Mouse (Mus musculus) midbrain, embryonic 12.5 days (tissue): ENCODE measurements around the gene Slc25a1. TPM values are rescaled to one million over a fixed set of nuclear protein-coding genes. Genes with fewer than 3 reads are reported as not detected.
"Not testable (repeated sequence)": the region's sequence is repeated elsewhere in the genome, so short reads cannot be mapped to it uniquely, and the experiment has no call there.

Source experiments
- ATAC-seq: fragments of 200-750 bp; cut with Nextera tagmentation; 2 replicates; pipeline ENCODE4 v1.8.0; 2017; ENCODE audit warnings: low read depth, moderate TSS enrichment, moderate library complexity; ENCODE audit not compliant: low FRiP score
- H3K27ac ChIP-seq: fragments of 300-500 bp; sonication (generic); replicated peaks from 2 replicates; pipeline ENCODE4 v1.5.1; 2016; ENCODE audit warnings: mild to moderate bottlenecking
- H3K27me3 ChIP-seq: fragments of 300-500 bp; sonication (generic); 2 replicates; pipeline ENCODE4 v1.6.1; 2016; ENCODE audit warnings: mild to moderate bottlenecking
- H3K36me3 ChIP-seq: fragments of 300-500 bp; sonication (generic); 2 replicates; pipeline ENCODE4 v1.6.1; 2016
- H3K4me1 ChIP-seq: fragments of 300-500 bp; sonication (generic); 2 replicates; pipeline ENCODE4 v1.6.1; 2016
- H3K4me2 ChIP-seq: fragments of 300-500 bp; sonication (generic); replicated peaks from 2 replicates; pipeline ENCODE4 v1.6.1; 2016; ENCODE audit warnings: mild to moderate bottlenecking, moderate library complexity
- H3K4me3 ChIP-seq: fragments of 300-500 bp; sonication (generic); 2 replicates; pipeline ENCODE4 v1.5.1; 2016; ENCODE audit warnings: mild to moderate bottlenecking
- H3K9ac ChIP-seq: fragments of 300-500 bp; sonication (generic); replicated peaks from 2 replicates; pipeline ENCODE4 v1.6.1; 2016; ENCODE audit warnings: mild to moderate bottlenecking, moderate library complexity
- H3K9me3 ChIP-seq: fragments of 300-500 bp; sonication (generic); 2 replicates; pipeline ENCODE4 v1.6.1; 2016; ENCODE audit warnings: mild to moderate bottlenecking
- WGBS: fragments of 180-500 bp; shearing (Covaris S2); methylation state at CpG from one replicate; pipeline ENCODE4 v1.1.7; 2016; 5-methylcytosine and 5-hydroxymethylcytosine counted together
- polyA plus RNA-seq: library from polyadenylated mRNA; unstranded; fragments of >200 nt; fragmentation: Nextera tagmentation; extraction: Ambion mirVana; gene quantifications from 2 replicates; pipeline ENCODE4 v1.2.1, GENCODE M21; 2016

Slc25a1 gene
- polyA plus RNA-seq = 120 and 132 TPM in 2 replicates

- 0% methylated on average over 47 of the region's 47 CpGs for WGBS
- peak; percentile 84 for ATAC-seq
- Histone ChIP-seq H3K9ac (peak within 1 kb of the TSS; percentile 87), H3K4me1 (peaks cover 32% of the 10 kb centered on the region), H3K4me3 (peak within 1 kb of the TSS; percentile 87), H3K27me3 (peaks cover 32% of the 10 kb centered on the region), H3K27ac (peak within 1 kb of the TSS; percentile 88), H3K4me2 (peak within 1 kb of the TSS; percentile 90), H3K36me3 (peaks cover 23% of the 10 kb centered on the region), H3K9me3 (no peaks in the 10 kb centered on the region)
These were observed at the start of gene Slc25a1 for GRCm38 (mm10) chr16:17928087-17928580. TSS of gene Slc25a1 (minus strand) at chr16:17928219.

- H3K27ac ChIP-seq = no peak overlapping the region
- ATAC-seq = no peak
- no peaks in the 10 kb centered on the region for H3K9me3 ChIP-seq
- H3K4me1 ChIP-seq = no peaks in the 10 kb centered on the region
- H3K4me3 ChIP-seq = no peak overlapping the region
- H3K36me3 ChIP-seq = no peaks in the 10 kb centered on the region
- 75% methylated on average over 5 of the region's 5 CpGs for WGBS
- no peaks in the 10 kb centered on the region for H3K27me3 ChIP-seq
- no peak overlapping the region for H3K9ac ChIP-seq
- no peak overlapping the region for H3K4me2 ChIP-seq
These were observed 43.8 kb upstream of the Slc25a1 start for GRCm38 (mm10) chr16:17971853-17972252.

GRCm38 (mm10) chr16:17962091-17962490 is 34.1 kb upstream of the Slc25a1 start:
- H3K9ac ChIP-seq = no peak overlapping the region
- no peak overlapping the region for H3K4me3 ChIP-seq
- no peaks in the 10 kb centered on the region for H3K27me3 ChIP-seq
- no peak overlapping the region for H3K4me2 ChIP-seq
- 81% methylated on average over 7 of the region's 7 CpGs for WGBS
- H3K27ac ChIP-seq = no peak overlapping the region
- H3K4me1 ChIP-seq = no peaks in the 10 kb centered on the region
- no peak for ATAC-seq
- no peaks in the 10 kb centered on the region for H3K9me3 ChIP-seq
- H3K36me3 ChIP-seq = no peaks in the 10 kb centered on the region

- 95% methylated on average over 17 of the region's 17 CpGs for WGBS
- H3K9ac ChIP-seq, H3K9me3 ChIP-seq, ATAC-seq, H3K4me2 ChIP-seq, H3K4me3 ChIP-seq, H3K4me1 ChIP-seq, H3K27me3 ChIP-seq, H3K27ac ChIP-seq, H3K36me3 ChIP-seq: not testable (repeated sequence)
These were observed 28.1 kb upstream of the Slc25a1 start for GRCm38 (mm10) chr16:17956052-17956638.

- Histone ChIP-seq H3K4me1 (peaks cover 18% of the 10 kb centered on the region), H3K4me3 (no peak overlapping the region), H3K36me3 (no peaks in the 10 kb centered on the region), H3K9ac (no peak overlapping the region), H3K27ac (no peak overlapping the region), H3K27me3 (no peaks in the 10 kb centered on the region), H3K9me3 (no peaks in the 10 kb centered on the region), H3K4me2 (no peak overlapping the region)
- WGBS = 92% methylated on average over 3 of the region's 4 CpGs
- no peak for ATAC-seq
These were observed 23.6 kb upstream of the Slc25a1 start for GRCm38 (mm10) chr16:17951618-17952017.

- Histone ChIP-seq H3K27ac (peak overlapping the region; percentile 75), H3K4me2 (no peak overlapping the region), H3K27me3 (no peaks in the 10 kb centered on the region), H3K9ac (no peak overlapping the region; the same call in 1 of the 2 replicates), H3K4me3 (no peak overlapping the region), H3K4me1 (peaks cover 18% of the 10 kb centered on the region), H3K36me3 (no peaks in the 10 kb centered on the region), H3K9me3 (no peaks in the 10 kb centered on the region)
- peak; percentile 73 for ATAC-seq
- WGBS = 26% methylated on average over 4 of the region's 4 CpGs
These were observed 22.0 kb upstream of the Slc25a1 start for GRCm38 (mm10) chr16:17950068-17950467.

- Histone ChIP-seq H3K4me3 (no peak overlapping the region), H3K9ac (no peak overlapping the region), H3K4me2 (no peak overlapping the region), H3K4me1 (peaks cover 18% of the 10 kb centered on the region), H3K27me3 (no peaks in the 10 kb centered on the region), H3K36me3 (no peaks in the 10 kb centered on the region), H3K9me3 (no peaks in the 10 kb centered on the region), H3K27ac (peak overlapping the region; percentile 75)
- ATAC-seq = peak; percentile 97
- WGBS = 18% methylated on average over 2 of the region's 2 CpGs
These were observed 21.4 kb upstream of the Slc25a1 start for GRCm38 (mm10) chr16:17949421-17949877.

- Histone ChIP-seq H3K4me1 (peaks cover 15% of the 10 kb centered on the region), H3K27ac (no peak overlapping the region), H3K4me3 (no peak overlapping the region), H3K36me3 (no peaks in the 10 kb centered on the region), H3K9ac (no peak overlapping the region), H3K9me3 (no peaks in the 10 kb centered on the region), H3K27me3 (no peaks in the 10 kb centered on the region), H3K4me2 (no peak overlapping the region)
- WGBS = 65% methylated on average over 7 of the region's 7 CpGs
- no peak for ATAC-seq
These were observed 17.2 kb upstream of the Slc25a1 start for GRCm38 (mm10) chr16:17945081-17945831.

GRCm38 (mm10) chr16:17943466-17943865 is 15.4 kb upstream of the Slc25a1 start:
- Histone ChIP-seq H3K4me1 (no peaks in the 10 kb centered on the region), H3K4me2 (no peak overlapping the region), H3K27ac (no peak overlapping the region), H3K27me3 (0 out of 2 replicates have a peak, but pooled peaks cover under 1% of the 10 kb centered on the region), H3K4me3 (no peak overlapping the region), H3K9ac (no peak overlapping the region), H3K36me3 (no peaks in the 10 kb centered on the region), H3K9me3 (no peaks in the 10 kb centered on the region)
- WGBS = 69% methylated on average over 8 of the region's 8 CpGs
- ATAC-seq = no peak

- Histone ChIP-seq H3K4me2 (no peak overlapping the region), H3K9ac (no peak overlapping the region), H3K36me3 (no peaks in the 10 kb centered on the region), H3K4me1 (no peaks in the 10 kb centered on the region), H3K9me3 (no peaks in the 10 kb centered on the region), H3K27ac (no peak overlapping the region), H3K27me3 (peaks cover 25% of the 10 kb centered on the region), H3K4me3 (no peak overlapping the region)
- no peak for ATAC-seq
- WGBS = 57% methylated on average over 9 of the region's 9 CpGs
These were observed 11.3 kb upstream of the Slc25a1 start for GRCm38 (mm10) chr16:17939255-17939751.

- WGBS = 10% methylated on average over 7 of the region's 7 CpGs
- Histone ChIP-seq H3K9me3 (no peaks in the 10 kb centered on the region), H3K4me3 (no peak overlapping the region), H3K27me3 (peaks cover 30% of the 10 kb centered on the region), H3K4me2 (no peak overlapping the region), H3K4me1 (no peaks in the 10 kb centered on the region), H3K27ac (no peak overlapping the region), H3K36me3 (no peaks in the 10 kb centered on the region), H3K9ac (no peak overlapping the region)
- ATAC-seq = peak; percentile 80; the same call in 1 of the 2 replicates
These were observed 10.8 kb upstream of the Slc25a1 start for GRCm38 (mm10) chr16:17938821-17939220.

- Histone ChIP-seq H3K4me2 (no peak overlapping the region), H3K4me1 (no peaks in the 10 kb centered on the region), H3K9ac (no peak overlapping the region), H3K27me3 (peaks cover 36% of the 10 kb centered on the region), H3K27ac (no peak overlapping the region), H3K36me3 (no peaks in the 10 kb centered on the region), H3K9me3 (no peaks in the 10 kb centered on the region), H3K4me3 (no peak overlapping the region)
- no peak for ATAC-seq
- WGBS = 85% methylated on average over 7 of the region's 7 CpGs
These were observed 10.2 kb upstream of the Slc25a1 start for GRCm38 (mm10) chr16:17938187-17938586.
